Mouse (Mus musculus): ENCODE results near the gene Gm20683.

The Gm20683 gene

GRCm38 (mm10) chr17:25841117-25841880 lies at the start of gene Gm20683:
TSS of gene Gm20683 (minus strand) at chr17:25841763.
- no peak for DNase-seq (ENCODE audit: low spot score in 2 of 2)

GRCm38 (mm10) chr17:25888837-25889236 lies 47.3 kb upstream of the Gm20683 start:
- DNase-seq (ENCODE audit: low spot score in 2 of 2): no peak

- no peak for DNase-seq (ENCODE audit: low spot score in 2 of 2)
Measured at GRCm38 (mm10) chr17:25887467-25887866, 45.9 kb upstream of the Gm20683 start.

- no peak for DNase-seq (ENCODE audit: low spot score in 2 of 2)
Measured at GRCm38 (mm10) chr17:25886806-25887205, 45.2 kb upstream of the Gm20683 start.

- DNase-seq (ENCODE audit: low spot score in 2 of 2): no peak
Measured at GRCm38 (mm10) chr17:25885636-25886035, 44.1 kb upstream of the Gm20683 start.

GRCm38 (mm10) chr17:25883824-25884223 lies 42.3 kb upstream of the Gm20683 start:
- no peak for DNase-seq (ENCODE audit: low spot score in 2 of 2)

- no peak for DNase-seq (ENCODE audit: low spot score in 2 of 2)
Measured at GRCm38 (mm10) chr17:25883268-25883667, 41.7 kb upstream of the Gm20683 start.

- no peak for DNase-seq (ENCODE audit: low spot score in 2 of 2)
Measured at GRCm38 (mm10) chr17:25882306-25882705, 40.7 kb upstream of the Gm20683 start.

- no peak for DNase-seq (ENCODE audit: low spot score in 2 of 2)
Measured at GRCm38 (mm10) chr17:25881691-25882090, 40.1 kb upstream of the Gm20683 start.

GRCm38 (mm10) chr17:25880913-25881641 lies 39.5 kb upstream of the Gm20683 start:
- DNase-seq (ENCODE audit: low spot score in 2 of 2): no peak

GRCm38 (mm10) chr17:25880196-25880910 lies 38.8 kb upstream of the Gm20683 start, which contains the start of gene Wfikkn1:
TSS of gene Wfikkn1 (minus strand) at chr17:25880858.
- DNase-seq (ENCODE audit: low spot score in 2 of 2): no peak

GRCm38 (mm10) chr17:25879750-25880149 lies 38.2 kb upstream of the Gm20683 start:
- DNase-seq (ENCODE audit: low spot score in 2 of 2): no peak

GRCm38 (mm10) chr17:25879261-25879660 lies 37.7 kb upstream of the Gm20683 start:
- DNase-seq (ENCODE audit: low spot score in 2 of 2): peak in 1 of 2 experiments; percentile 56

GRCm38 (mm10) chr17:25878611-25879180 lies 37.1 kb upstream of the Gm20683 start:
- DNase-seq (ENCODE audit: low spot score in 2 of 2): no peak

- no peak for DNase-seq (ENCODE audit: low spot score in 2 of 2)
Measured at GRCm38 (mm10) chr17:25877741-25878610, 36.4 kb upstream of the Gm20683 start.

- DNase-seq (ENCODE audit: low spot score in 2 of 2): no peak
Measured at GRCm38 (mm10) chr17:25877025-25877424, 35.5 kb upstream of the Gm20683 start.

- DNase-seq (ENCODE audit: low spot score in 2 of 2): no peak
Measured at GRCm38 (mm10) chr17:25876347-25876915, 34.9 kb upstream of the Gm20683 start.

- DNase-seq (ENCODE audit: low spot score in 2 of 2): peak; percentile 91
Measured at GRCm38 (mm10) chr17:25875171-25876136, 33.9 kb upstream of the Gm20683 start.

GRCm38 (mm10) chr17:25874721-25875170 lies 33.2 kb upstream of the Gm20683 start, which contains the start of gene Mettl26:
TSS of gene Mettl26 (plus strand) at chr17:25875074.
- peak; percentile 100 for DNase-seq (ENCODE audit: low spot score in 2 of 2)
